Mouse (Mus musculus) liver, embryonic 14.5 days (tissue): ENCODE data around the gene Tmx2.

Experiments
- CTCF ChIP-seq: IDR thresholded peaks from 2 replicates; pipeline ENCODE4 v1.5.1; 2016; ENCODE audit warnings: antibody characterized with exemption, low read depth, control low read depth
- EP300 ChIP-seq: IDR thresholded peaks from 2 replicates; pipeline ENCODE4 v1.6.1; 2016; ENCODE audit warnings: antibody characterized with exemption, low read depth

- no peak for TF ChIP-seq CTCF
- no peak for TF ChIP-seq EP300
Measured at GRCm38 (mm10) chr2:84626366-84626975, 52.5 kb downstream of the Tmx2 start.
